In genomic region chrX:48455018-48455417, GRCm38 (mm10) we compare ENCODE assay signal across 11 mouse cellular contexts. TPM values are rescaled to one million over a fixed set of nuclear protein-coding genes. Genes with fewer than 3 reads are reported as not detected.
A peak's percentile ranks its signal among the peaks of the same experiment; 100 is the strongest.
DNase-seq lines count a peak whose midpoint lies in the region; ATAC-seq lines count a peak whose summit lies in the region.
"Had no signal": no experiment of that assay in that cellular context is flagged by ENCODE, and none has a peak within 500 bp of the region (broad histone marks: within the 10 kb centered on the region; RNA-seq: fewer than 3 reads in every experiment).

No protein-coding gene starts in this region.

- no peaks in the 10 kb centered on the region for H3K9me3 ChIP-seq in heart, embryonic 10.5 days
- no peaks in the 10 kb centered on the region for H3K9me3 ChIP-seq in limb, embryonic 15.5 days
- H3K9me3 ChIP-seq: midbrain, embryonic 15.5 days had no signal

- peaks cover 36% of the 10 kb centered on the region for H3K27me3 ChIP-seq in heart, embryonic 10.5 days (ENCODE audit: insufficient read depth, poor library complexity, severe bottlenecking)
- 0 out of 2 replicates have a peak, but pooled peaks cover 5% of the 10 kb centered on the region for H3K27me3 ChIP-seq in limb, embryonic 15.5 days

- H3K4me1 ChIP-seq in heart, embryonic 10.5 days = peaks cover 27% of the 10 kb centered on the region
- H3K4me1 ChIP-seq in limb, embryonic 15.5 days = 0 out of 2 replicates have a peak, but pooled peaks cover 5% of the 10 kb centered on the region

- no peak overlapping the region for H3K9ac ChIP-seq in limb, embryonic 15.5 days
- H3K9ac ChIP-seq: forebrain, postnatal 0 days; midbrain, embryonic 15.5 days had no signal

- DNase-seq in heart, embryonic 10.5 days (ENCODE audit: low spot score) = no peak
- DNase-seq in heart, adult 11 months = no peak
- DNase-seq in ovary, postnatal 36 days (ENCODE audit: low spot score) = peak; percentile 40
- DNase-seq in ovary, postnatal 14 days (ENCODE audit: low spot score) = no peak
- DNase-seq in frontal cortex, postnatal 10 days (ENCODE audit: low spot score in 2 of 2) = no peak
- no peak for DNase-seq in cerebellum, adult 8-10 months
- no peak for DNase-seq in layer of hippocampus, adult 18-20 months (ENCODE audit: low spot score in 2 of 2)
- DNase-seq: cerebellum, adult 9-10 months; forebrain, postnatal 0 days had no signal

- peak overlapping the region; percentile 89 for H3K27ac ChIP-seq in heart, embryonic 10.5 days
- no peak overlapping the region for H3K27ac ChIP-seq in limb, embryonic 15.5 days
- H3K27ac ChIP-seq: midbrain, embryonic 15.5 days had no signal

- no peaks in the 10 kb centered on the region for H3K36me3 ChIP-seq in heart, embryonic 10.5 days
- H3K36me3 ChIP-seq in limb, embryonic 15.5 days = no peaks in the 10 kb centered on the region
- H3K36me3 ChIP-seq: midbrain, embryonic 15.5 days had no signal

- ATAC-seq in limb, embryonic 15.5 days (ENCODE audit: insufficient number of reproducible peaks, low FRiP score, low TSS enrichment, low read depth) = no peak

- H3K4me3 ChIP-seq in heart, embryonic 10.5 days = peak overlapping the region; percentile 68
- H3K4me3 ChIP-seq in limb, embryonic 15.5 days = no peak overlapping the region; the same call in 1 of the 2 replicates

- H3K4me2 ChIP-seq in limb, embryonic 15.5 days = peak overlapping the region; percentile 46

- WGBS in heart, embryonic 10.5 days = 22% methylated on average over 9 of the region's 9 CpGs
- WGBS in limb, embryonic 15.5 days = 24% methylated on average over 9 of the region's 9 CpGs

RNA-seq across cellular contexts. Expression of gene Elf4, which starts 7.9 kb away (rescaled TPM):
- 9.9 and 15.7 TPM in 2 replicates for polyA plus RNA-seq in heart, embryonic 10.5 days (2016; fragmentation: Nextera tagmentation; extraction: Ambion mirVana)
- polyA plus RNA-seq in limb, embryonic 15.5 days (2015; fragmentation: Nextera tagmentation; extraction: Ambion mirVana) = 8.1 and 8.7 TPM in 2 replicates
- total RNA-seq in layer of hippocampus, adult 18-20 months (2021) = under 1 TPM; 0.89 to 0.99 TPM

RNA-seq across cellular contexts. Expression of gene Aifm1, which starts 58.3 kb away (rescaled TPM):
- 108 and 118 TPM in 2 replicates for polyA plus RNA-seq in heart, embryonic 10.5 days (2016; fragmentation: Nextera tagmentation; extraction: Ambion mirVana)
- polyA plus RNA-seq in limb, embryonic 15.5 days (2015; fragmentation: Nextera tagmentation; extraction: Ambion mirVana) = 55.3 and 59.3 TPM in 2 replicates
- total RNA-seq in layer of hippocampus, adult 18-20 months (2021) = 10 to 100 TPM; 22.7 to 28.3 TPM
